Comparison of ENCODE assay signal across 29 mouse cellular contexts in genomic region chr4:91556959-91557358, GRCm38 (mm10).
DNase-seq lines count a peak whose midpoint lies in the region; ATAC-seq and TF ChIP-seq lines count a peak whose summit lies in the region.
"Had no signal": no experiment of that assay in that cellular context is flagged by ENCODE, and none has a peak within 500 bp of the region (broad histone marks: within the 10 kb centered on the region; RNA-seq: fewer than 3 reads in every experiment).

No protein-coding gene starts in this region.

- H3K36me3 ChIP-seq in midbrain, embryonic 14.5 days (ENCODE audit: control insufficient read depth, insufficient read depth, low read length) = no peaks in the 10 kb centered on the region
- H3K36me3 ChIP-seq in midbrain, embryonic 11.5 days (ENCODE audit: control insufficient read depth, insufficient read depth, low read length) = no peaks in the 10 kb centered on the region
- H3K36me3 ChIP-seq in MEL (ENCODE audit: control insufficient read depth in 1 of 2, insufficient read depth in 2 of 2, low read length in 2 of 2) (peaks cover 0 to 10% of the 10 kb centered on the region in 2 experiments; a peak in 2 of 4 replicates), myocyte (ENCODE audit: control insufficient read depth, insufficient read depth) (no peaks in the 10 kb centered on the region)
- H3K36me3 ChIP-seq: limb, embryonic 10.5 days; limb, embryonic 15.5 days; liver, embryonic 13.5 days; neural tube, embryonic 15.5 days had no signal

- no peak for TF ChIP-seq POLR2A in MEL (IDR thresholded peaks at IDR 0.05; ENCODE audit: control insufficient read depth in 1 of 2, insufficient read depth in 1 of 2, low read depth in 1 of 2, low read length in 2 of 2, poor library complexity in 1 of 2)
- no peak for TF ChIP-seq POLR2A in myocyte (IDR thresholded peaks at IDR 0.05; ENCODE audit: insufficient read length, low read depth)

- DNase-seq in midbrain, embryonic 14.5 days = peak; percentile 2
- DNase-seq in midbrain, embryonic 11.5 days (ENCODE audit: low spot score, missing footprints) = no peak
- DNase-seq in MEL (ENCODE audit: low read depth, low spot score) (peak; percentile 86), NIH3T3 (ENCODE audit: low read depth) (peak; percentile 58)
- no peak for DNase-seq in right cerebral cortex, postnatal 36 days (ENCODE audit: low spot score in 2 of 2)
- DNase-seq: adrenal gland, adult 8-10 months; cerebellum, adult 9-10 months; cerebellum, postnatal 36 days; gastrocnemius, postnatal 14 days; heart, postnatal 14 days; kidney, adult 9 months; kidney, postnatal 10 days; layer of hippocampus, adult 9-11 months; liver, embryonic 13.5 days; lung, adult 18-20 months; lung, postnatal 4 days; retina, postnatal 1 day; right cerebral cortex, postnatal 14 days had no signal

- H3ac ChIP-seq in myocyte (ENCODE audit: control insufficient read depth, insufficient read length) = no peak overlapping the region

- TF ChIP-seq EP300 in MEL (IDR thresholded peaks at IDR 0.05; ENCODE audit: low read depth in 1 of 2, low read length in 2 of 2) = peak; percentile 80 to 91

- H3K9me3 ChIP-seq in midbrain, embryonic 14.5 days (ENCODE audit: control insufficient read depth, low read length) = no peaks in the 10 kb centered on the region
- no peaks in the 10 kb centered on the region for H3K9me3 ChIP-seq in midbrain, embryonic 11.5 days (ENCODE audit: control insufficient read depth, low read length)
- H3K9me3 ChIP-seq in MEL (replicated peaks; ENCODE audit: insufficient read depth, low read length) = no peaks in the 10 kb centered on the region
- H3K9me3 ChIP-seq: limb, embryonic 10.5 days; limb, embryonic 15.5 days; liver, embryonic 13.5 days; megakaryocyte, embryonic 14.5 days; neural tube, embryonic 15.5 days had no signal

- no peak for TF ChIP-seq RAD21 in MEL (IDR thresholded peaks at IDR 0.05; ENCODE audit: low read depth, low read length)

- no peaks in the 10 kb centered on the region for H3K79me2 ChIP-seq in MEL (ENCODE audit: control insufficient read depth, insufficient read depth, low read length, poor library complexity)
- no peaks in the 10 kb centered on the region for H3K79me2 ChIP-seq in myocyte (ENCODE audit: control insufficient read depth, insufficient read depth)

- 46% methylated on average over 4 of the region's 4 CpGs for WGBS in midbrain, embryonic 14.5 days
- WGBS in midbrain, embryonic 11.5 days = 57% methylated on average over 4 of the region's 4 CpGs

- no peak overlapping the region for H3K4me2 ChIP-seq in midbrain, embryonic 14.5 days (ENCODE audit: low read length)
- H3K4me2 ChIP-seq in midbrain, embryonic 11.5 days = no peak overlapping the region
- H3K4me2 ChIP-seq in myocyte (ENCODE audit: low read depth) = peak overlapping the region; percentile 18
- H3K4me2 ChIP-seq: limb, embryonic 15.5 days; liver, embryonic 13.5 days; neural tube, embryonic 15.5 days had no signal

- no peak for TF ChIP-seq CTCF in MEL (IDR thresholded peaks at IDR 0.05 in 2 of 3, conservative IDR thresholded peaks at IDR 0.05 in 1 of 3; ENCODE audit: control insufficient read depth in 1 of 3, insufficient read depth in 1 of 3, low read depth in 2 of 3, low read length in 3 of 3, poor library complexity in 1 of 3, severe bottlenecking in 1 of 3)

- no peak overlapping the region for H3K9ac ChIP-seq in midbrain, embryonic 14.5 days (replicated peaks; ENCODE audit: low read length)
- no peak overlapping the region for H3K9ac ChIP-seq in midbrain, embryonic 11.5 days (ENCODE audit: low read length)
- H3K9ac ChIP-seq in MEL (ENCODE audit: control insufficient read depth, low read depth, low read length, poor library complexity, severe bottlenecking) = peak overlapping the region; percentile 47
- H3K9ac ChIP-seq: limb, embryonic 15.5 days; liver, embryonic 13.5 days; neural tube, embryonic 15.5 days had no signal

- no peak overlapping the region for H3K4me3 ChIP-seq in midbrain, embryonic 14.5 days (replicated peaks; ENCODE audit: low read depth, low read length)
- no peak overlapping the region for H3K4me3 ChIP-seq in midbrain, embryonic 11.5 days (ENCODE audit: low read depth, low read length)
- H3K4me3 ChIP-seq in MEL (ENCODE audit: control insufficient read depth in 1 of 2, insufficient read depth in 1 of 2, low read depth in 2 of 2, low read length in 2 of 2) = no peak overlapping the region
- no peak overlapping the region for H3K4me3 ChIP-seq in myocyte
- H3K4me3 ChIP-seq: limb, embryonic 10.5 days; limb, embryonic 15.5 days; liver, embryonic 13.5 days; megakaryocyte, embryonic 14.5 days; neural tube, embryonic 15.5 days had no signal

- H3K4me1 ChIP-seq in midbrain, embryonic 14.5 days (ENCODE audit: control insufficient read depth, insufficient read depth, low read length) = no peaks in the 10 kb centered on the region
- no peaks in the 10 kb centered on the region for H3K4me1 ChIP-seq in midbrain, embryonic 11.5 days (ENCODE audit: control insufficient read depth, insufficient read depth, low read length)
- H3K4me1 ChIP-seq in MEL (ENCODE audit: control insufficient read depth in 1 of 2, insufficient read depth in 2 of 2, low read length in 2 of 2) = peaks cover 6 to 10% of the 10 kb centered on the region in 2 experiments; a peak in 3 of 4 replicates
- H3K4me1 ChIP-seq: limb, embryonic 10.5 days; limb, embryonic 15.5 days; liver, embryonic 13.5 days; megakaryocyte, embryonic 14.5 days; neural tube, embryonic 15.5 days had no signal

- H3K27me3 ChIP-seq in midbrain, embryonic 14.5 days (ENCODE audit: control insufficient read depth, insufficient read depth, low read length) = no peaks in the 10 kb centered on the region
- H3K27me3 ChIP-seq in midbrain, embryonic 11.5 days (ENCODE audit: control insufficient read depth, insufficient read depth, low read length) = no peaks in the 10 kb centered on the region
- H3K27me3 ChIP-seq in MEL (ENCODE audit: control insufficient read depth in 1 of 2, insufficient read depth in 2 of 2, low read length in 2 of 2) (no peaks in the 10 kb centered on the region), myocyte (ENCODE audit: control insufficient read depth, insufficient read depth, insufficient read length) (no peaks in the 10 kb centered on the region)
- H3K27me3 ChIP-seq: CH12.LX; limb, embryonic 15.5 days; liver, embryonic 13.5 days; megakaryocyte, embryonic 14.5 days; neural tube, embryonic 15.5 days had no signal

- no peak for ATAC-seq in midbrain, embryonic 14.5 days (ENCODE audit: low FRiP score, low TSS enrichment)
- ATAC-seq in midbrain, embryonic 11.5 days (ENCODE audit: low FRiP score) = no peak
- ATAC-seq in inflammation-experienced regulatory T-cells, adult 6 months = no peak
- ATAC-seq: activated CD4-positive, CD25-positive, alpha-beta regulatory T cell, adult 4 months; intestine, postnatal 0 days; lung, postnatal 0 days had no signal

- no peak overlapping the region for H3K27ac ChIP-seq in midbrain, embryonic 14.5 days (replicated peaks; ENCODE audit: low read depth, low read length)
- H3K27ac ChIP-seq in midbrain, embryonic 11.5 days (ENCODE audit: low read depth, low read length) = no peak overlapping the region
- peak overlapping the region; percentile 92 for H3K27ac ChIP-seq in MEL (ENCODE audit: control insufficient read depth, low read depth, low read length)
- H3K27ac ChIP-seq: limb, embryonic 10.5 days; limb, embryonic 15.5 days; liver, embryonic 13.5 days; neural tube, embryonic 15.5 days; stomach, postnatal 0 days had no signal

TF ChIP-seq in MEL, 35 proteins besides CTCF, POLR2A, EP300 and RAD21 (continues in another document):
- TF ChIP-seq BHLHE40 (IDR thresholded peaks at IDR 0.05; ENCODE audit: borderline replicate concordance, low read depth, low read length) = no peak
- TF ChIP-seq MAX (IDR thresholded peaks at IDR 0.05; ENCODE audit: low read length) = no peak
- TF ChIP-seq JUND (IDR thresholded peaks at IDR 0.05; ENCODE audit: low read depth, low read length) = peak; percentile 72; the same call in 1 of the 2 replicates
- TF ChIP-seq NRF1 (IDR thresholded peaks at IDR 0.05; ENCODE audit: insufficient read depth, low read depth, low read length, poor library complexity, severe bottlenecking) = no peak
- peak; percentile 64 for TF ChIP-seq ETS1 (IDR thresholded peaks at IDR 0.05; ENCODE audit: low read depth, low read length)
- TF ChIP-seq SMC3 (IDR thresholded peaks at IDR 0.05; ENCODE audit: low read depth, low read length) = no peak
- TF ChIP-seq MAFK (IDR thresholded peaks at IDR 0.05; ENCODE audit: borderline replicate concordance, low read depth, low read length) = no peak
- peak; percentile 87 for TF ChIP-seq RCOR1 (IDR thresholded peaks at IDR 0.05; ENCODE audit: low read depth, low read length)
- TF ChIP-seq POLR2AphosphoS5 (IDR thresholded peaks at IDR 0.05; ENCODE audit: borderline replicate concordance, low read depth, low read length) = no peak
- TF ChIP-seq SIN3A (IDR thresholded peaks at IDR 0.05; ENCODE audit: low read length) = 0 out of 2 replicates have a peak, but pooled peaks have one; percentile 35
- peak; percentile 57 for TF ChIP-seq KAT2A (conservative IDR thresholded peaks at IDR 0.05; ENCODE audit: low read depth, low read length)
- no peak for TF ChIP-seq MEF2A (IDR thresholded peaks at IDR 0.05; ENCODE audit: extremely low read depth, insufficient replicate concordance, low read depth, low read length, poor library complexity, severe bottlenecking)

TF ChIP-seq in myocyte, 11 proteins besides CTCF, POLR2A, EP300 and RAD21:
- TF ChIP-seq SRF (IDR thresholded peaks at IDR 0.05; ENCODE audit: control insufficient read depth, insufficient read length, low read depth) = no peak
- no peak for TF ChIP-seq E2F4 (IDR thresholded peaks at IDR 0.05; ENCODE audit: insufficient read depth)
- no peak for TF ChIP-seq TCF12 (IDR thresholded peaks at IDR 0.05; ENCODE audit: insufficient read depth, poor library complexity, severe bottlenecking)
- TF ChIP-seq TCF3 (IDR thresholded peaks at IDR 0.05; ENCODE audit: insufficient read length, low read depth) = no peak
- TF ChIP-seq CEBPB (IDR thresholded peaks at IDR 0.05; ENCODE audit: insufficient read depth, poor library complexity, severe bottlenecking) = peak; percentile 94

Comparison
In these comparisons a context has a peak if more than half of its experiments do, and no peak if none do; other contexts are left out.
1. DNase-seq: peak in midbrain, embryonic 14.5 days (single experiment), MEL (single experiment) and NIH3T3 (single experiment); none in midbrain, embryonic 11.5 days (single experiment) and right cerebral cortex, postnatal 36 days (0 of 2).